ENCODE assay signal across 50 mouse cellular contexts in the genomic region with DNA sequence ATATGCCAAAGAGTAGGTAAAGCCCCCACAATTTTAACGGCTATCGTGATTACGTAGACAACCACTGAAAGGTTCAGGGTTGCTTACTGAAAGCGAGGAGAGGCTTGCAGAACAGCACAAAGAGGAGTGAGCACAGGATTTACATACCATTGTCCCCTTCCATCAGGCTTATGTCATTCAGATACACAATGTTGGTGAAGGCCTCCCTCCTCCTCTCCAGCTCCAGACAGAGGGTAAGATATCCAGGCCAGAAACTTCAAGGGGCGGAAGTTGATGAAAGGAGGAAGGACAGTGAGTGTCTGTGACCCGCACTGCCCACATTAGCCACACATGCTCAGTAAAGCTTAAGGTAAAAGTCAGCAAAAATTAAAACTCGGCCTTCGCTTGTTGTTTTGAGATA. TPM values are rescaled to one million over a fixed set of nuclear protein-coding genes. Genes with fewer than 3 reads are reported as not detected.
"Had no signal": no experiment of that assay in that cellular context is flagged by ENCODE, and none has a peak within 500 bp of the region (broad histone marks: within the 10 kb centered on the region; RNA-seq: fewer than 3 reads in every experiment).

No protein-coding gene starts in this region.

- H3K4me2 ChIP-seq: heart, embryonic 11.5 days; heart, embryonic 12.5 days; heart, embryonic 13.5 days; heart, embryonic 15.5 days; hindbrain, embryonic 12.5 days; hindbrain, embryonic 13.5 days; hindbrain, embryonic 14.5 days; hindbrain, embryonic 15.5 days; intestine, embryonic 15.5 days; kidney, embryonic 15.5 days had no signal

- DNase-seq: heart, postnatal 10 days; heart, postnatal 14 days; heart, postnatal 36 days; heart, postnatal 4 days; kidney, adult 11 months; kidney, adult 18-20 months; kidney, adult 2 months; kidney, adult 8-10 months; kidney, adult 9 months; kidney, postnatal 10 days; kidney, postnatal 14 days; kidney, postnatal 25 days; kidney, postnatal 36 days; kidney, postnatal 4 days; layer of hippocampus, adult 9-11 months; layer of hippocampus, postnatal 36 days had no signal

- ATAC-seq: hindbrain, embryonic 16.5 days; hindbrain, postnatal 0 days; inflammation-experienced regulatory T-cells, adult 6 months; intestine, embryonic 15.5 days; intestine, embryonic 16.5 days; intestine, postnatal 0 days had no signal

- H3K9ac ChIP-seq: heart, embryonic 12.5 days; heart, embryonic 13.5 days; heart, embryonic 15.5 days; hindbrain, embryonic 12.5 days; hindbrain, embryonic 13.5 days; hindbrain, embryonic 14.5 days; hindbrain, embryonic 15.5 days; intestine, embryonic 15.5 days; kidney, embryonic 15.5 days had no signal

- H3K4me3 ChIP-seq: heart, embryonic 10.5 days; heart, embryonic 12.5 days; heart, embryonic 13.5 days; heart, embryonic 15.5 days; hindbrain, embryonic 10.5 days; hindbrain, embryonic 12.5 days; hindbrain, embryonic 13.5 days; hindbrain, embryonic 15.5 days; intestine, embryonic 15.5 days; kidney, embryonic 15.5 days; layer of hippocampus, adult 2 months had no signal

- H3K9me3 ChIP-seq: heart, embryonic 10.5 days; heart, embryonic 12.5 days; heart, embryonic 13.5 days; heart, embryonic 15.5 days; hindbrain, embryonic 10.5 days; hindbrain, embryonic 12.5 days; hindbrain, embryonic 13.5 days; hindbrain, embryonic 15.5 days; intestine, embryonic 15.5 days; kidney, embryonic 15.5 days had no signal

- H3K27ac ChIP-seq: heart, embryonic 10.5 days; heart, embryonic 13.5 days; heart, embryonic 15.5 days; hindbrain, embryonic 10.5 days; hindbrain, embryonic 12.5 days; hindbrain, embryonic 13.5 days; hindbrain, embryonic 14.5 days; hindbrain, embryonic 15.5 days; hindbrain, postnatal 0 days; intestine, embryonic 15.5 days; kidney, embryonic 15.5 days; kidney, postnatal 0 days; layer of hippocampus, adult 2 months had no signal

- H3K27me3 ChIP-seq: heart, embryonic 12.5 days; heart, embryonic 13.5 days; heart, embryonic 15.5 days; hindbrain, embryonic 12.5 days; hindbrain, embryonic 13.5 days; hindbrain, embryonic 15.5 days; intestine, embryonic 15.5 days; kidney, embryonic 15.5 days had no signal

- H3K4me1 ChIP-seq: heart, embryonic 10.5 days; heart, embryonic 12.5 days; heart, embryonic 13.5 days; heart, embryonic 15.5 days; hindbrain, embryonic 10.5 days; hindbrain, embryonic 12.5 days; hindbrain, embryonic 13.5 days; hindbrain, embryonic 15.5 days; intestine, embryonic 15.5 days; kidney, embryonic 15.5 days had no signal

RNA-seq across cellular contexts. Expression of a gene that starts 13.1 kb away (rescaled TPM):
- total RNA-seq: heart, postnatal 10 days; heart, postnatal 14 days; heart, postnatal 25 days; heart, postnatal 36 days; heart, postnatal 4 days; hematopoietic stem cell, adult 5-6 weeks; layer of hippocampus, adult 18-20 months; layer of hippocampus, adult 2 months; layer of hippocampus, adult 8-10 months; layer of hippocampus, postnatal 10 days; layer of hippocampus, postnatal 14 days; layer of hippocampus, postnatal 25 days; layer of hippocampus, postnatal 36 days; left cerebral cortex, adult 18-20 months had no signal
- polyA plus RNA-seq: heart, embryonic 12.5 days; heart, embryonic 13.5 days; heart, embryonic 14.5 days; heart, embryonic 15.5 days; heart, embryonic 16.5 days; heart, postnatal 0 days; hindbrain, embryonic 12.5 days; hindbrain, embryonic 13.5 days; hindbrain, embryonic 14.5 days; inflammation-experienced regulatory T-cells, adult 6 months; intestine, embryonic 15.5 days; intestine, embryonic 16.5 days; intestine, postnatal 0 days; kidney, adult 2 months; kidney, embryonic 14.5 days; kidney, embryonic 16.5 days had no signal

RNA-seq across cellular contexts. Expression of a gene that starts 21.9 kb away (rescaled TPM):
- total RNA-seq: heart, postnatal 10 days; heart, postnatal 14 days; heart, postnatal 25 days; heart, postnatal 36 days; heart, postnatal 4 days; hematopoietic stem cell, adult 5-6 weeks; hindbrain, postnatal 0 days; layer of hippocampus, adult 18-20 months; layer of hippocampus, adult 2 months; layer of hippocampus, adult 8-10 months; layer of hippocampus, postnatal 10 days; layer of hippocampus, postnatal 14 days; layer of hippocampus, postnatal 25 days; layer of hippocampus, postnatal 36 days; left cerebral cortex, adult 18-20 months had no signal
- polyA plus RNA-seq: heart, embryonic 12.5 days; heart, embryonic 13.5 days; heart, embryonic 14.5 days; heart, embryonic 15.5 days; heart, postnatal 0 days; hindbrain, embryonic 11.5 days; hindbrain, embryonic 13.5 days; hindbrain, embryonic 14.5 days; hindbrain, embryonic 15.5 days; inflammation-experienced regulatory T-cells, adult 6 months; kidney, adult 2 months had no signal

RNA-seq across cellular contexts. Expression of a gene that starts 32.3 kb away (rescaled TPM):
- total RNA-seq: heart, postnatal 10 days; heart, postnatal 14 days; heart, postnatal 25 days; heart, postnatal 36 days; heart, postnatal 4 days; hematopoietic stem cell, adult 5-6 weeks; hindbrain, postnatal 0 days; layer of hippocampus, adult 18-20 months; layer of hippocampus, adult 2 months; layer of hippocampus, adult 8-10 months; layer of hippocampus, postnatal 10 days; layer of hippocampus, postnatal 14 days; layer of hippocampus, postnatal 25 days; layer of hippocampus, postnatal 36 days; left cerebral cortex, adult 18-20 months had no signal
- polyA plus RNA-seq: heart, embryonic 12.5 days; heart, embryonic 13.5 days; heart, embryonic 14.5 days; heart, embryonic 15.5 days; heart, embryonic 16.5 days; heart, postnatal 0 days; hindbrain, embryonic 10.5 days; hindbrain, embryonic 11.5 days; hindbrain, embryonic 12.5 days; hindbrain, embryonic 13.5 days; hindbrain, embryonic 14.5 days; hindbrain, embryonic 15.5 days; hindbrain, embryonic 16.5 days; hindbrain, postnatal 0 days; inflammation-experienced regulatory T-cells, adult 6 months; intestine, embryonic 14.5 days; intestine, postnatal 0 days; kidney, adult 2 months; kidney, embryonic 14.5 days; kidney, embryonic 16.5 days; kidney, postnatal 0 days had no signal
